Comparison of ENCODE assay signal across 7 mouse cellular contexts in the genomic region with DNA sequence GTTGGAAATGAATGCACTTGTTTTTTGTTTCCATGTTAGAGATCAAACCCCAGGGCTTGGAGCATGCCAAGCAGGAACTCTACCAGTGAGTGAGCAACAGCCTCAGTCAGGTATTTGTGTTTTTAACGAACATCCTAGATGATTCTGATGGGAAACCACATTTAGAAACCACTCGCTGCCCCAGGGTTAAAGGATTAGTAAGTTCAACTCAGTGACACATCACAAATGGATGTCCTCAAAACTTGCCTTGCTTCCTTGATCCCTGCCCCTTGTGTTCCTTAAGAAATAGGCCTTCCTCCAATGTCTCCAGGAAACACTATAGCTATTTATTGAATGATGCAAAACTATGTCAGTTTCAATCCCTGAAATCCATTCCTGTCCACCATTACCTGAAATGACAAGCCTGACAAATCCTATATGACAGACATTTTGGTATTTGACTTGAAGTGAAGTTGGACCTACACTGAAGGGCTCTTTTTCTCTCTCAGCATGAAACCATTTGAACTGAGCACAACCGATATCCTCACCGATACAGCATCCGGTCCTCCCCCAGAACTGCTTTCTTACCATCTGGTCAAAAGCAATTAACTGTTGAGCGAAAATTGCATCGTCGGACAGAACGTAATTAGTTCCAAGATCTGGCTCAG. TPM values are rescaled to one million over a fixed set of nuclear protein-coding genes. Genes with fewer than 3 reads are reported as not detected.
DNase-seq lines count a peak whose midpoint lies in the region; ATAC-seq and TF ChIP-seq lines count a peak whose summit lies in the region.

No protein-coding gene starts in this region.

- peak overlapping the region; percentile 96 for H3K4me2 ChIP-seq in lung, postnatal 0 days (replicated peaks; ENCODE audit: low read depth, low read length)
- peak overlapping the region; percentile 87 for H3K4me2 ChIP-seq in limb, embryonic 11.5 days (ENCODE audit: low read depth, severe bottlenecking)

- peak; percentile 7 for DNase-seq in lung, postnatal 0 days (ENCODE audit: low spot score)
- no peak for DNase-seq in lung, postnatal 4 days
- DNase-seq in limb, embryonic 11.5 days (ENCODE audit: low spot score): no peak
- peak; percentile 26 for DNase-seq in splenic B cell, adult 2 months (ENCODE audit: low read depth, low spot score)
- no peak for DNase-seq in adrenal gland, postnatal 36 days
- no peak for DNase-seq in right cerebral cortex, adult 2 months (ENCODE audit: low spot score in 2 of 2)

- H3K36me3 ChIP-seq in lung, postnatal 0 days (ENCODE audit: insufficient read depth, low read length): no peaks in the 10 kb centered on the region
- H3K36me3 ChIP-seq in limb, embryonic 11.5 days (ENCODE audit: control insufficient read depth, insufficient read depth, low read length): 0 out of 2 replicates have a peak, but pooled peaks cover 3% of the 10 kb centered on the region
- H3K36me3 ChIP-seq in splenic B cell, adult 2 months (ENCODE audit: control insufficient read depth, insufficient read depth, low read length, poor library complexity, severe bottlenecking): no peaks in the 10 kb centered on the region

- ATAC-seq in lung, postnatal 0 days: no peak
- peak; percentile 10; the same call in 1 of the 2 replicates for ATAC-seq in erythroblast, adult 5-6 weeks (replicated peaks; ENCODE audit: low FRiP score, poor library complexity, severe bottlenecking)
- no peak for ATAC-seq in limb, embryonic 11.5 days (ENCODE audit: insufficient number of reproducible peaks, low FRiP score, low TSS enrichment, low read depth)

- peak overlapping the region; percentile 88 for H3K27ac ChIP-seq in lung, postnatal 0 days (ENCODE audit: low read length)
- H3K27ac ChIP-seq in limb, embryonic 11.5 days (replicated peaks; ENCODE audit: low read depth, low read length): no peak overlapping the region

- H3K27me3 ChIP-seq in lung, postnatal 0 days (replicated peaks; ENCODE audit: insufficient read depth, low read length): no peaks in the 10 kb centered on the region
- no peaks in the 10 kb centered on the region for H3K27me3 ChIP-seq in limb, embryonic 11.5 days (ENCODE audit: control insufficient read depth, insufficient read depth, low read length)
- H3K27me3 ChIP-seq in splenic B cell, adult 2 months (ENCODE audit: control insufficient read depth, insufficient read depth, low read length, poor library complexity, severe bottlenecking): no peaks in the 10 kb centered on the region

- 15% methylated on average over 9 of the region's 9 CpGs for WGBS in lung, postnatal 0 days
- WGBS in limb, embryonic 11.5 days: 12% methylated on average over 9 of the region's 9 CpGs

- H3K4me1 ChIP-seq in lung, postnatal 0 days (ENCODE audit: insufficient read depth, low read depth, low read length): peaks cover 6% of the 10 kb centered on the region; the same call in 1 of the 2 replicates
- H3K4me1 ChIP-seq in limb, embryonic 11.5 days (ENCODE audit: control insufficient read depth, insufficient read depth, low read length): 0 out of 2 replicates have a peak, but pooled peaks cover 3% of the 10 kb centered on the region

- no peak for TF ChIP-seq EP300 in lung, postnatal 0 days (IDR thresholded peaks at IDR 0.05)

- no peaks in the 10 kb centered on the region for H3K9me3 ChIP-seq in lung, postnatal 0 days (ENCODE audit: low read length)
- H3K9me3 ChIP-seq in limb, embryonic 11.5 days (ENCODE audit: control insufficient read depth, low read length): no peaks in the 10 kb centered on the region

- H3K4me3 ChIP-seq in lung, postnatal 0 days (ENCODE audit: low read depth, low read length): peak overlapping the region; percentile 84
- peak overlapping the region; percentile 90 for H3K4me3 ChIP-seq in limb, embryonic 11.5 days (ENCODE audit: low read depth, low read length)

- H3K9ac ChIP-seq in lung, postnatal 0 days (replicated peaks; ENCODE audit: low read depth): peak overlapping the region; percentile 76
- H3K9ac ChIP-seq in limb, embryonic 11.5 days (ENCODE audit: low read length): peak overlapping the region; percentile 85; the same call in 1 of the 2 replicates

- TF ChIP-seq CTCF in lung, postnatal 0 days (IDR thresholded peaks at IDR 0.05): no peak

RNA-seq across cellular contexts. Expression of gene Desi1, which starts 18.8 kb away (rescaled TPM):
- 14.5 and 17.1 TPM in 2 replicates for polyA plus RNA-seq in lung, postnatal 0 days (2015; fragmentation: Nextera tagmentation; extraction: Ambion mirVana)
- total RNA-seq in erythroblast, adult 5-6 weeks (2015; ENCODE audit: low replicate concordance): 12.5 and 27.0 TPM in 2 replicates
- total RNA-seq in erythroblast, adult 5-6 weeks (2017; ENCODE audit: low replicate concordance): 3.6 and 5.0 TPM in 2 replicates
- 34.4 and 37.7 TPM in 2 replicates for polyA plus RNA-seq in limb, embryonic 11.5 days (2014; fragmentation: Nextera tagmentation; extraction: Ambion mirVana)
- 100 to 1,000 TPM in 1 of 2 experiments, 10 to 100 TPM in 1; 54.2 to 105 TPM for total RNA-seq in adrenal gland, postnatal 36 days (2021)

RNA-seq across cellular contexts. Expression of gene Xrcc6, which starts 27.2 kb away (rescaled TPM):
- polyA plus RNA-seq in lung, postnatal 0 days (2015; fragmentation: Nextera tagmentation; extraction: Ambion mirVana): 19.6 and 24.6 TPM in 2 replicates
- 17.6 and 41.7 TPM in 2 replicates for total RNA-seq in erythroblast, adult 5-6 weeks (2015; ENCODE audit: low replicate concordance)
- total RNA-seq in erythroblast, adult 5-6 weeks (2017; ENCODE audit: low replicate concordance): 23.6 and 52.2 TPM in 2 replicates
- 91.0 and 105 TPM in 2 replicates for polyA plus RNA-seq in limb, embryonic 11.5 days (2014; fragmentation: Nextera tagmentation; extraction: Ambion mirVana)
- total RNA-seq in adrenal gland, postnatal 36 days (2021): 10 to 100 TPM; 55.2 to 81.1 TPM

RNA-seq across cellular contexts. Expression of gene Snu13, which starts 32.5 kb away (rescaled TPM):
- polyA plus RNA-seq in lung, postnatal 0 days (2015; fragmentation: Nextera tagmentation; extraction: Ambion mirVana): 131 and 139 TPM in 2 replicates
- 23.2 and 29.7 TPM in 2 replicates for total RNA-seq in erythroblast, adult 5-6 weeks (2015; ENCODE audit: low replicate concordance)
- total RNA-seq in erythroblast, adult 5-6 weeks (2017; ENCODE audit: low replicate concordance): 24.5 and 44.7 TPM in 2 replicates
- polyA plus RNA-seq in limb, embryonic 11.5 days (2014; fragmentation: Nextera tagmentation; extraction: Ambion mirVana): 326 and 338 TPM in 2 replicates
- 10 to 100 TPM; 88.7 to 94.1 TPM for total RNA-seq in adrenal gland, postnatal 36 days (2021)

RNA-seq across cellular contexts. Expression of gene 1700029P11Rik, which starts 34.5 kb away (rescaled TPM):
- not detected in 2 replicates for polyA plus RNA-seq in lung, postnatal 0 days (2015; fragmentation: Nextera tagmentation; extraction: Ambion mirVana)
- not detected in 2 replicates for total RNA-seq in erythroblast, adult 5-6 weeks (2015; ENCODE audit: low replicate concordance)
- total RNA-seq in erythroblast, adult 5-6 weeks (2017; ENCODE audit: low replicate concordance): not detected in 2 replicates
- not detected in 2 replicates for polyA plus RNA-seq in limb, embryonic 11.5 days (2014; fragmentation: Nextera tagmentation; extraction: Ambion mirVana)
- total RNA-seq in adrenal gland, postnatal 36 days (2021): not detected

RNA-seq across cellular contexts. Expression of gene 4930407I10Rik, which starts 44.1 kb away (rescaled TPM):
- not detected in 2 replicates for polyA plus RNA-seq in lung, postnatal 0 days (2015; fragmentation: Nextera tagmentation; extraction: Ambion mirVana)
- not detected in 2 replicates for total RNA-seq in erythroblast, adult 5-6 weeks (2015; ENCODE audit: low replicate concordance)
- total RNA-seq in erythroblast, adult 5-6 weeks (2017; ENCODE audit: low replicate concordance): not detected in 2 replicates
- polyA plus RNA-seq in limb, embryonic 11.5 days (2014; fragmentation: Nextera tagmentation; extraction: Ambion mirVana): 0.04 TPM in 1 of 2 replicates, not detected in the other
- total RNA-seq in adrenal gland, postnatal 36 days (2021): not detected

Comparison
In these comparisons a context has a peak if more than half of its experiments do, and no peak if none do; other contexts are left out.
1. DNase-seq: peak in lung, postnatal 0 days (single experiment) and splenic B cell, adult 2 months (single experiment); none in lung, postnatal 4 days (0 of 2), limb, embryonic 11.5 days (single experiment), adrenal gland, postnatal 36 days (0 of 2) and right cerebral cortex, adult 2 months (0 of 2).